Mouse (Mus musculus) intestine, postnatal 0 days (tissue): ENCODE results near the gene Pgs1. TPM values are rescaled to one million over a fixed set of nuclear protein-coding genes. Genes with fewer than 3 reads are reported as not detected.
A peak's percentile ranks its signal among the peaks of the same experiment; 100 is the strongest.

ENCODE experiments used
- ATAC-seq: fragments of 200-750 bp; cut with Nextera tagmentation; 2 replicates; pipeline ENCODE4 v1.8.0; 2017; ENCODE audit warnings: mild to moderate bottlenecking, moderate TSS enrichment, moderate library complexity
- H3K27ac ChIP-seq: fragments of 300-500 bp; sonication (generic); 2 replicates; pipeline ENCODE4 v1.5.1; 2014; ENCODE audit warnings: mild to moderate bottlenecking, low read depth, low read length, moderate library complexity
- H3K27me3 ChIP-seq: fragments of 300-500 bp; sonication (generic); replicated peaks from 2 replicates; pipeline ENCODE4 v1.6.1; 2014; ENCODE audit warnings: low read length, mixed read lengths; ENCODE audit not compliant: control insufficient read depth, insufficient read depth
- H3K36me3 ChIP-seq: fragments of 300-500 bp; sonication (generic); 2 replicates; pipeline ENCODE4 v1.6.1; 2014; ENCODE audit warnings: mild to moderate bottlenecking, moderate library complexity; ENCODE audit not compliant: control insufficient read depth, insufficient read depth
- H3K4me1 ChIP-seq: fragments of 300-500 bp; sonication (generic); replicated peaks from 2 replicates; pipeline ENCODE4 v1.6.1; 2014; ENCODE audit warnings: antibody characterized with exemption, low read length, mixed read lengths; ENCODE audit not compliant: control insufficient read depth, insufficient read depth
- H3K4me2 ChIP-seq: fragments of 300-500 bp; sonication (generic); replicated peaks from 2 replicates; pipeline ENCODE4 v1.6.1; 2014; ENCODE audit warnings: low read depth, mild to moderate bottlenecking, moderate library complexity
- H3K4me3 ChIP-seq: fragments of 300-500 bp; sonication (generic); 2 replicates; pipeline ENCODE4 v1.5.1; 2014; ENCODE audit warnings: low read depth, low read length
- H3K9ac ChIP-seq: fragments of 300-500 bp; sonication (generic); 2 replicates; pipeline ENCODE4 v1.6.1; 2014; ENCODE audit warnings: mild to moderate bottlenecking, low read depth, low read length
- H3K9me3 ChIP-seq: fragments of 300-500 bp; sonication (generic); 2 replicates; pipeline ENCODE4 v1.6.1; 2016; ENCODE audit warnings: mixed run types; ENCODE audit not compliant: control insufficient read depth
- CTCF ChIP-seq: sonication (generic); IDR thresholded peaks from 2 replicates; pipeline ENCODE4 v1.5.1; 2016; ENCODE audit warnings: low read depth, mild to moderate bottlenecking, control low read depth, antibody characterized with exemption, moderate library complexity
- whole genome bisulfite sequencing: fragments of 180-500 bp; shearing (Covaris S2); extraction: QIAGEN DNeasy Blood & Tissue Kit; methylation state at CpG from one replicate; pipeline ENCODE4 v1.1.7; 2014; 5-methylcytosine and 5-hydroxymethylcytosine counted together
- polyA plus RNA-seq: library from polyadenylated mRNA; unstranded; fragments of >200 nt; fragmentation: Nextera tagmentation; extraction: Ambion mirVana; gene quantifications from 2 replicates; pipeline ENCODE4 v1.2.1, GENCODE M21; 2015

The Pgs1 gene
- polyA plus RNA-seq, 1 experiment from 2014 or later = 23.1 TPM

- H3K27ac ChIP-seq = no peak overlapping the region
- no peak overlapping the region for H3K4me3 ChIP-seq
- H3K4me2 ChIP-seq = no peak overlapping the region
- no peaks in the 10 kb centered on the region for H3K27me3 ChIP-seq
- no peak for ATAC-seq
- no peaks in the 10 kb centered on the region for H3K9me3 ChIP-seq
- WGBS = 44% methylated on average over 5 of the region's 5 CpGs
- H3K4me1 ChIP-seq = peaks cover 3% of the 10 kb centered on the region; the same call in 1 of the 2 replicates
- no peak overlapping the region for H3K9ac ChIP-seq
- TF ChIP-seq CTCF = no peak
- no peaks in the 10 kb centered on the region for H3K36me3 ChIP-seq
Observed at GRCm38 (mm10) chr11:117973569-117973968, 12.5 kb upstream of the Pgs1 start.

DNA sequence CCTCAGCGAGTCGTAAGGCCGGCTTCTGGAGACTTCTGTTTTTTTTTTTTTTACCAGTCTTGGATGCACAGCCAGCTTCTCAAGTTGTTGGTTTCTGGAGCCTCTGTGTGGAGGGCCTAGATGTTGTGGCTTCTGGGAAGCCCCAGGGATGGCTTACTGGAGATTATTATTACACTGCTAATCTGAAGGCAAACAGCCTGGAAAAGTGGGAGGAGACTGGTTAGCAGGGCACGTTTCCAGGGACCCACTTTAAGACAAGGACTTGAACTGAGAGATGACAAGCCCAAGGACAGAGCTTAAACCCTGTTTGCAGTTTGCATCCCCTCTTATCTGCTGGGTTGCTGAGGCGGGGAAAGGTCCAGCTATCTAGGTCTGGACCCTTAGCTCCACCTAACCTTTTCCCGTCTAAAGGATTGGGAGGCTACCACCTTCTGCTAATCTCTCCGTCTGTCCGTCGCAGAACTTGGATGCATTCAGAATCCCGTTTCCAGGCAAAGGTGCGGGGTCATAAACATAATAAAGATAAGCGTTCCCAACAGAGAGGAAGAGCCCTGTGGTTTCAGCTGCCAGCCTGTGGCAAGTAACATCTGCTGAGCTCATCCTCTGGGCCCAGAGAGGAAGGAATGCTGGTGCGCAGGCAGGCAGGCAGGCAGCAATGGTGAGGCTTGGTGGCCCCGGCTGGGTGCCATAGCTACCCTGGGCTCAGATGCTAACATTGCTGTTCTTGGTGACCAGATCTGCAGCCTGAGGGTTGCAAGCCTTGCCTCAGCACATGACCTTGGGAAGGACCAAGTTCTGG lies 11.6 kb upstream of the Pgs1 start:
- WGBS = 22% methylated on average over 14 of the region's 14 CpGs
- H3K9me3 ChIP-seq = no peaks in the 10 kb centered on the region
- H3K36me3 ChIP-seq = no peaks in the 10 kb centered on the region
- no peak overlapping the region for H3K9ac ChIP-seq
- ATAC-seq = no peak
- H3K4me3 ChIP-seq = no peak overlapping the region
- H3K4me1 ChIP-seq = peaks cover 3% of the 10 kb centered on the region; the same call in 1 of the 2 replicates
- no peak for TF ChIP-seq CTCF
- H3K4me2 ChIP-seq = no peak overlapping the region; the same call in 1 of the 2 replicates
- no peak overlapping the region for H3K27ac ChIP-seq
- H3K27me3 ChIP-seq = no peaks in the 10 kb centered on the region

GRCm38 (mm10) chr11:117975211-117975967 lies 10.7 kb upstream of the Pgs1 start:
- no peak overlapping the region for H3K27ac ChIP-seq
- TF ChIP-seq CTCF = no peak
- peaks cover 3% of the 10 kb centered on the region; the same call in 1 of the 2 replicates for H3K4me1 ChIP-seq
- H3K9me3 ChIP-seq = no peaks in the 10 kb centered on the region
- 47% methylated on average over 18 of the region's 18 CpGs for WGBS
- no peak for ATAC-seq
- H3K4me2 ChIP-seq = no peak overlapping the region
- H3K27me3 ChIP-seq = no peaks in the 10 kb centered on the region
- no peak overlapping the region for H3K4me3 ChIP-seq
- H3K36me3 ChIP-seq = no peaks in the 10 kb centered on the region
- no peak overlapping the region for H3K9ac ChIP-seq

GRCm38 (mm10) chr11:117976081-117976582 lies 10.0 kb upstream of the Pgs1 start:
- no peak overlapping the region for H3K9ac ChIP-seq

DNA sequence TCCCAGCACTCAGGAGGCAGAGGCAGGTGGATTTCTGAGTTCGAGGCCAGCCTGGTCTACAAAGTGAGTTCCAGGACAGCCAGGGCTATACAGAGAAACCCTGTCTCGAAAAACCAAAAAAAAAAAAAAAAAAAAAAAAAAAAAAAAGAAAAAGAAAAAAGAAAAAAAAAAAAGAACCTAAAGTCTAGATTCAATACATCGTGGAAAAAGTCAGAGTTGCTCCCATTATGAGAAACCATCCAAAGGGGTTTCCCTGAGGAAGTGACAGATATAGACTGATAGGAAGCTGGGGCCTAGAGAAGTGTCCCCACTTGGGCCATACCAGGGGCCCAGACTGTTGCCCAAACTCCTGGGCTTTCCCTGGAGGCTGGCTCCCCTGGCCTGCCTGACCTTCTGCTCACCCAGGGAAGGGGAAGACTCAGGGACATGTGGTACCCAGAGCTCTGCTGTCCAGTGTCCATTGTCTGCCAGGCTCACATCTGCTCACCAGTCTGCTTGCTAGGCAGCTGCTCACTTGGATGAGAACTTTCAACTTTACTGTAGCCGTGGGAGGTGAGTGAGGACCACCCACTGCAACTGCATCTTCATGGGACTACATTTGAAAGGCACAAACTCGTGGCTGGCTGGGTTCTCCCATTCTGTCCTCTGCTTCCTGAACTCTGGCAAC lies 8.3 kb upstream of the Pgs1 start:
- no peak overlapping the region for H3K9ac ChIP-seq
- H3K4me1 ChIP-seq = 0 out of 2 replicates have a peak, but pooled peaks cover 3% of the 10 kb centered on the region
- no peaks in the 10 kb centered on the region for H3K9me3 ChIP-seq
- WGBS = 81% methylated on average over 4 of the region's 5 CpGs
- no peak overlapping the region for H3K27ac ChIP-seq
- no peaks in the 10 kb centered on the region for H3K36me3 ChIP-seq
- no peak overlapping the region for H3K4me2 ChIP-seq
- H3K4me3 ChIP-seq = no peak overlapping the region
- H3K27me3 ChIP-seq = no peaks in the 10 kb centered on the region
- no peak for ATAC-seq
- TF ChIP-seq CTCF = no peak

More at GRCm38 (mm10) chr11:117976081-117976582, 10.0 kb upstream of the Pgs1 start:
- Histone ChIP-seq H3K4me1 (0 out of 2 replicates have a peak, but pooled peaks cover 3% of the 10 kb centered on the region), H3K4me3 (no peak overlapping the region), H3K36me3 (no peaks in the 10 kb centered on the region), H3K4me2 (no peak overlapping the region), H3K27ac (no peak overlapping the region), H3K9me3 (no peaks in the 10 kb centered on the region), H3K27me3 (no peaks in the 10 kb centered on the region)
- 48% methylated on average over 8 of the region's 8 CpGs for WGBS
- no peak for TF ChIP-seq CTCF
- ATAC-seq = peak; percentile 12; the same call in 1 of the 2 replicates

GRCm38 (mm10) chr11:117979388-117979787 lies 6.7 kb upstream of the Pgs1 start:
- TF ChIP-seq CTCF = no peak
- no peak for ATAC-seq
- 0 out of 2 replicates have a peak, but pooled peaks cover 2% of the 10 kb centered on the region for H3K4me1 ChIP-seq
- H3K9me3 ChIP-seq = no peaks in the 10 kb centered on the region
- WGBS = 58% methylated on average over 7 of the region's 7 CpGs
- no peak overlapping the region for H3K9ac ChIP-seq
- H3K4me3 ChIP-seq = no peak overlapping the region
- no peak overlapping the region for H3K27ac ChIP-seq
- no peak overlapping the region for H3K4me2 ChIP-seq
- H3K27me3 ChIP-seq = no peaks in the 10 kb centered on the region
- no peaks in the 10 kb centered on the region for H3K36me3 ChIP-seq
